Mouse (Mus musculus) cortical plate, adult 2 months (tissue): ENCODE measurements around the gene Atg9b.
"Not testable (repeated sequence)": the region's sequence is repeated elsewhere in the genome, so short reads cannot be mapped to it uniquely, and the experiment has no call there.

Experiments used
- CTCF ChIP-seq: fragments of 200-500 bp; IDR thresholded peaks from 2 replicates; pipeline ENCODE4 v1.5.1; 2011; ENCODE audit warnings: mild to moderate bottlenecking, control low read depth, low read length; ENCODE audit not compliant: insufficient read depth; ENCODE audit errors: extremely low read depth
- POLR2A ChIP-seq: fragments of 200-500 bp; IDR thresholded peaks from 2 replicates; pipeline ENCODE4 v1.6.1; 2011; ENCODE audit warnings: mild to moderate bottlenecking, low read length, control low read depth; ENCODE audit not compliant: insufficient read depth; ENCODE audit errors: extremely low read depth

- TF ChIP-seq POLR2A, CTCF: not testable (repeated sequence)
These were observed 4.3 kb upstream of the Atg9b start for GRCm38 (mm10) chr5:24396254-24396653.
